Mouse (Mus musculus): ENCODE data around the gene Coro1c. TPM values are rescaled to one million over a fixed set of nuclear protein-coding genes. Genes with fewer than 3 reads are reported as not detected.

Coro1c gene
- polyA plus RNA-seq, 1 experiment from 2014 or later = 165 TPM

- H3K4me2 ChIP-seq = no peak overlapping the region
- DNase-seq = no peak
- H3K27me3 ChIP-seq (ENCODE audit: insufficient read depth, low read length) = no peaks in the 10 kb centered on the region
- ATAC-seq (ENCODE audit: insufficient read depth) = no peak
- peaks cover 3% of the 10 kb centered on the region; the same call in 1 of the 2 replicates for H3K9me3 ChIP-seq (ENCODE audit: low read depth, low read length)
- WGBS = 62% methylated on average over 10 of the region's 10 CpGs
- no peak overlapping the region for H3K4me3 ChIP-seq (ENCODE audit: low read depth, low read length)
- H3K4me1 ChIP-seq (ENCODE audit: insufficient read depth) = no peaks in the 10 kb centered on the region; the same call in 1 of the 2 replicates
- H3K27ac ChIP-seq (ENCODE audit: low read depth) = no peak overlapping the region
- H3K36me3 ChIP-seq (ENCODE audit: insufficient read depth) = no peaks in the 10 kb centered on the region
- TF ChIP-seq CTCF (IDR thresholded peaks at IDR 0.05; ENCODE audit: low read depth) = no peak
- H3K9ac ChIP-seq = no peak overlapping the region
Observed at GRCm38 (mm10) chr5:113929526-113929925, 21.0 kb upstream of the Coro1c start.

- no peak overlapping the region for H3K4me2 ChIP-seq
- H3K4me3 ChIP-seq (ENCODE audit: low read depth, low read length) = no peak overlapping the region
- peaks cover 3% of the 10 kb centered on the region; the same call in 1 of the 2 replicates for H3K9me3 ChIP-seq (ENCODE audit: low read depth, low read length)
- no peak overlapping the region for H3K27ac ChIP-seq (ENCODE audit: low read depth)
- no peaks in the 10 kb centered on the region for H3K27me3 ChIP-seq (ENCODE audit: insufficient read depth, low read length)
- ATAC-seq (ENCODE audit: insufficient read depth) (no peak), DNase-seq (no peak)
- peaks cover 7% of the 10 kb centered on the region; the same call in 1 of the 2 replicates for H3K4me1 ChIP-seq (ENCODE audit: insufficient read depth)
- TF ChIP-seq CTCF (IDR thresholded peaks at IDR 0.05; ENCODE audit: low read depth) = no peak
- no peak overlapping the region for H3K9ac ChIP-seq
- H3K36me3 ChIP-seq (ENCODE audit: insufficient read depth) = no peaks in the 10 kb centered on the region
- 61% methylated on average over 4 of the region's 4 CpGs for WGBS
Observed at GRCm38 (mm10) chr5:113924608-113925007, 16.1 kb upstream of the Coro1c start.

- H3K4me3 ChIP-seq (ENCODE audit: low read depth, low read length) = no peak overlapping the region
- H3K4me1 ChIP-seq (ENCODE audit: insufficient read depth) = peaks cover 7% of the 10 kb centered on the region; the same call in 1 of the 2 replicates
- no peak overlapping the region for H3K27ac ChIP-seq (ENCODE audit: low read depth)
- no peak overlapping the region for H3K4me2 ChIP-seq
- ATAC-seq (ENCODE audit: insufficient read depth) = no peak
- H3K9me3 ChIP-seq (ENCODE audit: low read depth, low read length) = no peaks in the 10 kb centered on the region
- no peaks in the 10 kb centered on the region for H3K36me3 ChIP-seq (ENCODE audit: insufficient read depth)
- peak; percentile 34 for DNase-seq
- no peak overlapping the region for H3K9ac ChIP-seq
- 23% methylated on average over 6 of the region's 6 CpGs for WGBS
- no peaks in the 10 kb centered on the region for H3K27me3 ChIP-seq (ENCODE audit: insufficient read depth, low read length)
- no peak for TF ChIP-seq CTCF (IDR thresholded peaks at IDR 0.05; ENCODE audit: low read depth)
Observed at GRCm38 (mm10) chr5:113921310-113922166, 13.0 kb upstream of the Coro1c start.

DNA sequence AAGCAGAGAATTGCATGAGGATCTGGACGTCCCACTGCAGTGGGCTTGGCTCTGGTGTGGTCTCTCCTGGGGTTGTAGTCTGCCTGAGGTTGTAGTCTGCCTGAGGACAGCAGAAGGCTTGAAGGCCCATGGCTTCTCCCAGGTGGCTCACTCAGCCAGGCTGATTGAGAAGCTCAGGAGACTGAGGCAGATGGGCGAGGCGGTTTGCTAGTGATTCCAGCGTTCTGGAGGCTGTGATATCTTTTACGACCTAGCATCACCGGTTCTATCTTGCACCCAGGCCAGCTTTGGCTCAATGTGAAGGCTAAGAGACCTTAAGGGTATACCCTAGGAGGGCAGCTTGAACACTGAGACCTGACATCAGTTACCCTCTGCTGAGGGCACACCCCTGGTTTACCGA lies 10.5 kb upstream of the Coro1c start:
- WGBS = 65% methylated on average over 7 of the region's 7 CpGs
- ATAC-seq (ENCODE audit: insufficient read depth) = no peak
- H3K4me3 ChIP-seq (ENCODE audit: low read depth, low read length) = no peak overlapping the region
- no peaks in the 10 kb centered on the region for H3K36me3 ChIP-seq (ENCODE audit: insufficient read depth)
- H3K27ac ChIP-seq (ENCODE audit: low read depth) = no peak overlapping the region
- H3K4me2 ChIP-seq = no peak overlapping the region
- peaks cover 7% of the 10 kb centered on the region; the same call in 1 of the 2 replicates for H3K4me1 ChIP-seq (ENCODE audit: insufficient read depth)
- no peak for TF ChIP-seq CTCF (IDR thresholded peaks at IDR 0.05; ENCODE audit: low read depth)
- no peak overlapping the region for H3K9ac ChIP-seq
- no peaks in the 10 kb centered on the region for H3K27me3 ChIP-seq (ENCODE audit: insufficient read depth, low read length)
- no peaks in the 10 kb centered on the region for H3K9me3 ChIP-seq (ENCODE audit: low read depth, low read length)
- no peak for DNase-seq

- no peak for TF ChIP-seq CTCF (IDR thresholded peaks at IDR 0.05; ENCODE audit: low read depth)
- Histone ChIP-seq H3K4me2 (no peak overlapping the region), H3K9me3 (ENCODE audit: low read depth, low read length) (no peaks in the 10 kb centered on the region), H3K27ac (ENCODE audit: low read depth) (peak overlapping the region; percentile 79; the same call in 1 of the 2 replicates), H3K9ac (no peak overlapping the region), H3K4me3 (ENCODE audit: low read depth, low read length) (no peak overlapping the region), H3K36me3 (ENCODE audit: insufficient read depth) (no peaks in the 10 kb centered on the region), H3K27me3 (ENCODE audit: insufficient read depth, low read length) (no peaks in the 10 kb centered on the region), H3K4me1 (ENCODE audit: insufficient read depth) (peaks cover 7% of the 10 kb centered on the region; the same call in 1 of the 2 replicates)
- DNase-seq (peak; percentile 40), ATAC-seq (ENCODE audit: insufficient read depth) (no peak)
- 32% methylated on average over 9 of the region's 9 CpGs for WGBS
Observed at GRCm38 (mm10) chr5:113918654-113919053, 10.1 kb upstream of the Coro1c start.

DNA sequence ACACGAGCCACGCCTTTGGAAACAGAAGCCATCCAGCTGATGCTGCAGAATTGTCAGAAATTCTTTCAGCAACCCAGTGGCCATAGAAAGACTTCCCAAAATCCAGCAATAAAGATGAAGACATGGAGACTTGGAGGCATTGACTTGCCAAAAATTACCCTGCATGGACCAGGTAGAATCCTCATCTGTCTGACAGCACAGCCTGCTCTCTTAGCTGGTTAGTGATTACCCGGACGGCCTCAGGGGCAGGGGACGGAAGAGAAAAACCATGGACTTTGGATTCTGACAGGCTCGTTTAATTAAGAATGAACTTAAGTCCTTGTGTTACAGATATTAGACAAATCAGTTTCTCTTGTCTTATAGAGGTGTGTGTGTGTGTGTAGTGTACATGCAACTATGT lies 2.1 kb upstream of the Coro1c start:
- ATAC-seq (ENCODE audit: insufficient read depth) = no peak
- no peak overlapping the region for H3K27ac ChIP-seq (ENCODE audit: low read depth)
- no peak overlapping the region for H3K9ac ChIP-seq
- no peak overlapping the region for H3K4me3 ChIP-seq (ENCODE audit: low read depth, low read length)
- TF ChIP-seq CTCF (IDR thresholded peaks at IDR 0.05; ENCODE audit: low read depth) = no peak
- 66% methylated on average over 6 of the region's 6 CpGs for WGBS
- no peaks in the 10 kb centered on the region for H3K27me3 ChIP-seq (ENCODE audit: insufficient read depth, low read length)
- no peak for DNase-seq
- no peaks in the 10 kb centered on the region for H3K36me3 ChIP-seq (ENCODE audit: insufficient read depth)
- no peaks in the 10 kb centered on the region for H3K9me3 ChIP-seq (ENCODE audit: low read depth, low read length)
- H3K4me1 ChIP-seq (ENCODE audit: insufficient read depth) = peaks cover 14% of the 10 kb centered on the region; the same call in 1 of the 2 replicates
- H3K4me2 ChIP-seq = no peak overlapping the region

DNA sequence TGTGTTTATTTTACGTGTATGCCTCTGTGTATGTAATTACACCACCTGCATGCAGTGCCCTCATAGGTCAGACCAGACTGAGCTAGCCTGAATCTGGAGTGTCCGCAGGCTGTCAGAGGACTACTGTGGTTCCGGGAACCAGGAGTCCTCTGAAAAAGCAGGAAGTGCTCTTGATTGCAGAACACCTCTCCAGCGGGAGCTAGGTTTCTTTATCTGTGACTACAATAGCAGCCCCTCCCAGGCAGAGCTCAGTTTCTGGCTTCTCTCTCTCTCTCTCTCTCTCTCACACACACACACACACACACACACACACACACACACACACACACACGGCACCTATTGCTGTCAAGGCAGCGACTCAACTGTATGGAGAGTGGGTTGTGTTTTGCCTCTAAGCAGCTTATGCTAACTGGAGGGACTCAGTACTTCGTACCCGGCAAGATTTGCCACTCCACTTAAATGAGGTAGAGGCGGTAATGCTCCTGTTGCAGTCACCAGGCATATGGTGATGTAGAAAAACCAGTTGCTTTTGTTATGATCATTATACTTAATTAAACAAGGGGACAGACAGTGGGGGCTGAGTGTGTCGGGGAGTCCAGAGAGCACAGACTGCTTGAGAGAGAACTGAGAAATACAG lies 1.6 kb upstream of the Coro1c start:
- H3K36me3 ChIP-seq (ENCODE audit: insufficient read depth) = no peaks in the 10 kb centered on the region
- peak overlapping the region; percentile 36; the same call in 1 of the 2 replicates for H3K27ac ChIP-seq (ENCODE audit: low read depth)
- ATAC-seq (ENCODE audit: insufficient read depth) = no peak
- no peaks in the 10 kb centered on the region for H3K9me3 ChIP-seq (ENCODE audit: low read depth, low read length)
- no peak overlapping the region for H3K4me3 ChIP-seq (ENCODE audit: low read depth, low read length)
- H3K27me3 ChIP-seq (ENCODE audit: insufficient read depth, low read length) = no peaks in the 10 kb centered on the region
- no peak overlapping the region; the same call in 1 of the 2 replicates for H3K4me2 ChIP-seq
- H3K9ac ChIP-seq = no peak overlapping the region
- peaks cover 18% of the 10 kb centered on the region for H3K4me1 ChIP-seq (ENCODE audit: insufficient read depth)
- WGBS = 30% methylated on average over 10 of the region's 10 CpGs
- DNase-seq = no peak
- TF ChIP-seq CTCF (IDR thresholded peaks at IDR 0.05; ENCODE audit: low read depth) = no peak
